Mouse (Mus musculus) neural tube, embryonic 15.5 days (tissue): Measurements from ENCODE around the gene Arhgef40. TPM values are rescaled to one million over a fixed set of nuclear protein-coding genes. Genes with fewer than 3 reads are reported as not detected.

Experiments
- ATAC-seq: fragments of 200-750 bp; cut with Nextera tagmentation; 2 replicates; pipeline ENCODE4 v1.8.0; 2017; ENCODE audit warnings: mild to moderate bottlenecking, moderate TSS enrichment, moderate library complexity; ENCODE audit not compliant: low FRiP score
- H3K27ac ChIP-seq: fragments of 300-500 bp; sonication (generic); replicated peaks from 2 replicates; pipeline ENCODE4 v1.5.1; 2015; ENCODE audit warnings: mild to moderate bottlenecking, inconsistent platforms
- H3K27me3 ChIP-seq: fragments of 300-500 bp; sonication (generic); replicated peaks from 2 replicates; pipeline ENCODE4 v1.6.1; 2015; ENCODE audit warnings: inconsistent platforms
- H3K36me3 ChIP-seq: fragments of 300-500 bp; sonication (generic); 2 replicates; pipeline ENCODE4 v1.6.1; 2015; ENCODE audit warnings: inconsistent platforms
- H3K4me1 ChIP-seq: fragments of 300-500 bp; sonication (generic); 2 replicates; pipeline ENCODE4 v1.6.1; 2015; ENCODE audit warnings: inconsistent platforms
- H3K4me2 ChIP-seq: fragments of 300-500 bp; sonication (generic); 2 replicates; pipeline ENCODE4 v1.6.1; 2015; ENCODE audit warnings: inconsistent platforms, mild to moderate bottlenecking, moderate library complexity
- H3K4me3 ChIP-seq: fragments of 300-500 bp; sonication (generic); replicated peaks from 2 replicates; pipeline ENCODE4 v1.5.1; 2015; ENCODE audit warnings: mild to moderate bottlenecking, inconsistent platforms
- H3K9ac ChIP-seq: fragments of 300-500 bp; sonication (generic); replicated peaks from 2 replicates; pipeline ENCODE4 v1.6.1; 2015; ENCODE audit warnings: mild to moderate bottlenecking, inconsistent platforms
- H3K9me3 ChIP-seq: fragments of 300-500 bp; sonication (generic); replicated peaks from 2 replicates; pipeline ENCODE4 v1.6.1; 2016; ENCODE audit warnings: inconsistent platforms
- WGBS: fragments of 180-500 bp; shearing (Covaris S2); methylation state at CpG from one replicate; pipeline ENCODE4 v1.1.7; 2015; ENCODE audit warnings: mixed read lengths; 5-methylcytosine and 5-hydroxymethylcytosine counted together
- polyA plus RNA-seq: library from polyadenylated mRNA; unstranded; fragments of >200 nt; fragmentation: Nextera tagmentation; extraction: Ambion mirVana; gene quantifications from 2 replicates; pipeline ENCODE4 v1.2.1, GENCODE M21; 2015

Gene Arhgef40
- polyA plus RNA-seq, 1 experiment from 2014 or later = 82.7 TPM

DNA sequence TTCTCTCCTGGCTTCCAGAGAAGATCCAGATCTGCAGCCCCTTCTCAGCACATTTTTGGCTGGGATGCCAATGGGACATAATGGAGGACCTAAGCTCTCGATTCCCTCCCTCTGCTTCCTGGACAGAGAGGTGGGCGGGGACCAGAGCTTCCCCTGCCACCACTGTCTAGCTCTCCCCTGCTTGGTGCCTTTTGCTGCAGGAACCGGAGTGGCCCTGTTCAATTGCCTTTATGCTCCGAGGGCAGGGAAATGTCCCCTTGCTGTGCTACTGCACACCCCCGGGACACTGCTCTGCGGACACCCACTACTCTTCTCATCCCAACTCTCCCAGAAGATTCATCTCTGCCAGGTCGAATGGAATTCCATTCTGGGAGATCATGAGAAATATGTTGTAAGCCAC, 20.6 kb downstream of the Arhgef40 start:
- Histone ChIP-seq H3K27me3 (no peaks in the 10 kb centered on the region), H3K4me2 (0 out of 2 replicates have a peak overlapping the region, but pooled peaks have one; percentile 50), H3K4me1 (peaks cover 55% of the 10 kb centered on the region), H3K4me3 (no peak overlapping the region), H3K9ac (no peak overlapping the region), H3K9me3 (no peaks in the 10 kb centered on the region), H3K27ac (peak overlapping the region; percentile 87), H3K36me3 (peaks cover 67% of the 10 kb centered on the region)
- ATAC-seq = no peak
- 68% methylated on average over 7 of the region's 7 CpGs for WGBS

DNA sequence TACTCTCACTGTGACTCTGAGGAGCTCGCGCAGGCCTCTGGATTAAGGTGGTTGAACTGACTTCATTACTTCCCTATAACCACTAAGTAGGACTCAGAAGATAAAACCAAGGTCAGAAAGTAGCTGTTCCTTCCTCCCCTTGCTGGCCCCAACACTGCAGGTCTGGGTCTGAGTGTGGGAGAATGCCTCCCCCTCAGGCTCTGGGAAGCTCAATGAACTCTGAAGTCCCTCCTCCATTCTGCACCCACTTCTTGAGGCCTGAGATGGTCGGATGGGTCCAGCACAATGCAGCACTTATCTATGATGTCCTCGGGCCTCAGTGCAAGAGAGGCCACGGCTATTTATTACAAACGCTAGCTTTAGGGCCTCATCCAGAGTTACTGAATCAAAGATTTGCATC, 21.1 kb downstream of the Arhgef40 start:
- no peak overlapping the region for H3K9ac ChIP-seq
- no peak overlapping the region for H3K4me3 ChIP-seq
- peaks cover 59% of the 10 kb centered on the region for H3K4me1 ChIP-seq
- H3K4me2 ChIP-seq = no peak overlapping the region
- H3K36me3 ChIP-seq = peaks cover 62% of the 10 kb centered on the region
- no peak for ATAC-seq
- whole genome bisulfite sequencing = 78% methylated on average over 6 of the region's 6 CpGs
- no peaks in the 10 kb centered on the region for H3K27me3 ChIP-seq
- H3K27ac ChIP-seq = no peak overlapping the region
- no peaks in the 10 kb centered on the region for H3K9me3 ChIP-seq

DNA sequence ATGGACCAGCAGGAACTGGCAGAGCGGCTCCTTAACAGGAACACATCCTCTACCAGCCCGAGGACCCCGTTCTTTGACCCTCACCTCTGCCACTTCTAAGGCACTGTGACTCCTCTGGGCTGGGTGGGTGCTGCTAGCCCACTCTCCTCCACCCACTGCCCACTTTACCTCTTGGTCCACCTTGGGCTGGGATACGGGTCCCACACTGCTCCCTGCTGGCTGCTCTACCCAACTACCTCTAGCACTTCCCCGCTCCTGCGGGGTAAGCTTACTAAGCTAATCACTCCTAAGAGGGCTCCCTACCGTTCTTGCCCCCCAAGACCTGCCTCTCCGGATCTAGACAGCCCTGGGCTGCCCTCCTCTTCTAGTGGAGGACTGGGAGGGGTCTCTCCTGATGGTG, 21.7 kb downstream of the Arhgef40 start:
- 80% methylated on average over 8 of the region's 8 CpGs for WGBS
- H3K4me2 ChIP-seq = no peak overlapping the region
- peaks cover 57% of the 10 kb centered on the region for H3K36me3 ChIP-seq
- no peak for ATAC-seq
- H3K4me1 ChIP-seq = peaks cover 66% of the 10 kb centered on the region
- no peak overlapping the region for H3K9ac ChIP-seq
- H3K27ac ChIP-seq = no peak overlapping the region
- no peak overlapping the region for H3K4me3 ChIP-seq
- H3K9me3 ChIP-seq = no peaks in the 10 kb centered on the region
- H3K27me3 ChIP-seq = no peaks in the 10 kb centered on the region

DNA sequence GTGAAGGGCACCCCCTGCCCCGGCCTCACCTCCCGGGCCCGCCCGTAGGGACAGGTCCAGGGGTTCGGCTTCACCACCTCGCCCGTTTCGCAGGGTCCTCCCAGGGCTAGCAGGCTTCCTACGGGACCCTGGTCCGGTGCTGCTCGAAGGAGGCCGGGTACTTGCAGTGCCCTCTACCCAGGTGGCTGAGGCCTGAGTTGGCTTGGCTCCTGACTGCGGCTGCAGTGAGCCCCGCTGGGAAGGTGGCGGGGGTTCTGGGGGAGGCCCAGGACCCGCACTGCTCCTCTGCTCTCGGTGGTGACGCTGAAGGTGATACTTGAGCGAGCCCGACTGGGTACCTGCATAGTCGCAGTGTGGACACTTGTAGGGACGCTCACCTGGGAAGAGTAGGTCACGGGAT, 22.3 kb downstream of the Arhgef40 start:
- no peak for ATAC-seq
- H3K9me3 ChIP-seq = no peaks in the 10 kb centered on the region
- no peaks in the 10 kb centered on the region for H3K27me3 ChIP-seq
- no peak overlapping the region for H3K4me3 ChIP-seq
- H3K27ac ChIP-seq = no peak overlapping the region
- peaks cover 71% of the 10 kb centered on the region for H3K4me1 ChIP-seq
- no peak overlapping the region for H3K9ac ChIP-seq
- 93% methylated on average over 23 of the region's 23 CpGs for WGBS
- peaks cover 55% of the 10 kb centered on the region for H3K36me3 ChIP-seq
- H3K4me2 ChIP-seq = no peak overlapping the region

DNA sequence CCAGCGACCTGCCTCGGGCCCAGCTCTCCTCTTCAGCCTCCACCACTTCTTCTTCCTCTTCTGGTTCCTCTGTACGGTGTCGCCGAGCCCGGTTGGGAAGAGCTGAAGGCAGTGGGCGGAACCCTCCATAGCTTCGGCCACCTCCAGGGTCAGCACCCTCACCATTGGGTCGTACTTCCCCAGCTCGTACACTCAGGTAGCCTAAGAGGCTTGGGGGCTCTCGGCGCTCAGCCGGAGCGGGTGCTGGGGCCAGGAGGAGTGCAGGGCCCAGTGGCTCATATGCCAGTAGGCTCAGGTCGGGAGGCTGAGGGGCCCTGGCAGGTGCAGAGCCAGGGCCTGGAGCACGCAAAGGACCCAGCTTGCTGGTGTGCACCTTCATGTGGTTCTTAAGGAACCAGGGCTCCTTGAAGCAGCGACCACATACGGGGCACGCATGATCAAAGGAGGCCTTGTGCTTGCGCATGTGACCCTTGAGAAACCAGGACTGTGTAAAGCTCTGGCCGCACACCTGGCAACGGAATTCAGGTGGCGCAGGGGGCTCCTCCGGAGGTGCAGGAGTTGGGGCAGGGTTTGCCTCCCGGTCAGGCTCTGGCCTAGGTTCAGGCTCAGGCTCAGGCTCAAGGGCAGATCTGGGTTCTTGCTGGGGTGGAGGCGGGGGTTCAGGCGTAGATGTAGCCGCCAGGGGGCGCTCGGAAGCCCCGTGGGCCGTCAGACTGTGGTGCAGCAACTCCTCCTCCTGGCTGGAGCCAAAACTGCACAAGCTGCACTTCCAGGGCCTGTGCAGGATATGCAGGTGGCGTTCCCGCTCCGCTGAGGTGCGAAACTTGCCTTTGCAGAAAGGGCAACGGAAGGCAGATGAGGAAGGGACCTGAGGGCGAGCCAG, 24.0 kb downstream of the Arhgef40 start:
- Histone ChIP-seq H3K27me3 (no peaks in the 10 kb centered on the region), H3K9ac (peak overlapping the region; percentile 34; the same call in 1 of the 2 replicates), H3K36me3 (peaks cover 38% of the 10 kb centered on the region), H3K4me1 (peaks cover 82% of the 10 kb centered on the region), H3K4me3 (peak overlapping the region; percentile 25), H3K27ac (peak overlapping the region; percentile 63), H3K9me3 (no peaks in the 10 kb centered on the region), H3K4me2 (peak overlapping the region; percentile 54)
- peak; percentile 12; the same call in 1 of the 2 replicates for ATAC-seq
- 56% methylated on average over 38 of the region's 38 CpGs for WGBS

DNA sequence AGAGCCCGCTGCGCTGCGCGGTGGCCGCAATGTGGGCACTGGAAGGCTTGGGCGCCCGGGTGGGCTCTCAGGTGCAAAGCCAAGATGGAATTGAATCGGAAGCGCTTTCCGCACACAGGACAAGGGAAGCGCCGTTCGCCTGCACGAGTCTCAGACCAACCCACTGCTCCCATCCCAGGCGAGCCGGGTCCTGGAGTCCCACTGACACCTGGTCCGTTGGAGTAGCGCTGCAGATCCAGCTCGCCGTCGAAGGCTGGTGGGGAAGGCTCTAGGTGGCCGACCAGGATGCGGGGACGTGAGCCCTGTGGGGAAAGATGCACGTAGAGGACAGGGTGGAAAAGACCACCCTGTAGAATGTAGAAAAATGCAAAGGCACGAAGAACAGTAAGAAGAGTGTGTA, 24.8 kb downstream of the Arhgef40 start:
- 45% methylated on average over 26 of the region's 26 CpGs for WGBS

DNA sequence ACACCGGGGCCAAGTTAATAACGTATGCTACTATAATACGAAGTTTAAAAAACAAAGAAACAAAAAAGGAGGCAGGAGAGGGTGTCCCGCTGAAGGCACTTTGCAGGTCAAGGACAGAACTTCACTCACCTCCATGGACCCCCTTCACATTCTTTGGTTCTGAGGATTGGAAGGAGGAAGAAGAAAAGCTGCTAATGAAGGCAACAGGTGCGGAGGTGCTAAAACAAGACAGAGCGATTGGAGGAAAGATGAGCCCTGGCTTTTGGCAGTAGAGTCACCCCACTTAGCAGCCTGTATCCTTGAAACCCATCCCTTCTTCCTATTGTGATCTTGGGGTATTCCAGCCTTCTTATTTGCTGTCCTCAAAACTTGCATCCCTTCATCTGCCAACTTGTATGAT, 25.3 kb downstream of the Arhgef40 start:
- WGBS = 44% methylated on average over 6 of the region's 6 CpGs

More for the DNA sequence above, 24.8 kb downstream of the Arhgef40 start:
- ATAC-seq = no peak
- H3K9me3 ChIP-seq = no peaks in the 10 kb centered on the region
- H3K9ac ChIP-seq = peak overlapping the region; percentile 32; the same call in 1 of the 2 replicates
- peaks cover 38% of the 10 kb centered on the region for H3K36me3 ChIP-seq
- H3K27ac ChIP-seq = peak overlapping the region; percentile 63
- no peaks in the 10 kb centered on the region for H3K27me3 ChIP-seq
- peak overlapping the region; percentile 54 for H3K4me2 ChIP-seq
- peaks cover 77% of the 10 kb centered on the region for H3K4me1 ChIP-seq
- H3K4me3 ChIP-seq = peak overlapping the region; percentile 25

DNA sequence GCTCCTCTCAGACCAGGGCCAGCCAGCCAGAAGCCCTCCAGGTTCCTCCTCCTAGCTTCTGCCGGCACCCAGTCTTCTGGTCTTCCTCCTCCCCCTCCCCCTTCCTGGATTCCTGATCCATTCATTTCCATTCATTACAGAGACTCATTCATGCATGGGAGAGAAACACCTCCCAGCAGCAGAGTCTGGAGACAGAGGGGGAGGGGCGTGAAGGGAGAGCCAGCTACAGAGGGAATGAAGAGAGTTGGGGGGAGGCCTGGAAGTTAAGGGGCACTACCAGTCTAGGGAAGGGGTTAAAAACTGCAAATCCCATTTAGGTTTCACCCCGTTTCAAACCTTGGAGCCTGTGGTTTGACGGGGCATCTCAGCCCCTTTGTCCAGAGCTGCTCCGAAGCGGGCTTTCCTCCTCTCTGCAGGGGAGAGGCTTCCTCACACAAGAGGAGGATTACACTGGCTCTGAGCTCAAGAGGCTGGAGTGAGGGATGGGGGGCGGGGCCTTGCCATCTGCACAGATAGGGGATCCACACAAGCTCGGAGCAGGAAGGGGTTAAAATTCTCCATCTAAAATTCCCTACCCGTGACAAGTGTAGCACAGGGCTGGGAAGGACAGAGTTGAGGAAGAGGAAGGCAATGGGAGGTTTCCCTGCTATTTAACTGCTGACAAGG, 26.1 kb downstream of the Arhgef40 start:
- Histone ChIP-seq H3K4me3 (peak overlapping the region; percentile 25), H3K27ac (peak overlapping the region; percentile 94), H3K4me1 (peaks cover 73% of the 10 kb centered on the region), H3K36me3 (peaks cover 30% of the 10 kb centered on the region), H3K4me2 (peak overlapping the region; percentile 54), H3K9ac (peak overlapping the region; percentile 12), H3K9me3 (no peaks in the 10 kb centered on the region), H3K27me3 (no peaks in the 10 kb centered on the region)
- peak; percentile 62 for ATAC-seq
- WGBS = 4% methylated on average over 9 of the region's 9 CpGs

More for the DNA sequence above, 25.3 kb downstream of the Arhgef40 start:
- Histone ChIP-seq H3K9me3 (no peaks in the 10 kb centered on the region), H3K36me3 (peaks cover 38% of the 10 kb centered on the region), H3K27me3 (no peaks in the 10 kb centered on the region), H3K4me1 (peaks cover 73% of the 10 kb centered on the region), H3K4me2 (peak overlapping the region; percentile 54), H3K9ac (peak overlapping the region; percentile 12), H3K27ac (peak overlapping the region; percentile 94), H3K4me3 (peak overlapping the region; percentile 25)
- ATAC-seq = no peak

DNA sequence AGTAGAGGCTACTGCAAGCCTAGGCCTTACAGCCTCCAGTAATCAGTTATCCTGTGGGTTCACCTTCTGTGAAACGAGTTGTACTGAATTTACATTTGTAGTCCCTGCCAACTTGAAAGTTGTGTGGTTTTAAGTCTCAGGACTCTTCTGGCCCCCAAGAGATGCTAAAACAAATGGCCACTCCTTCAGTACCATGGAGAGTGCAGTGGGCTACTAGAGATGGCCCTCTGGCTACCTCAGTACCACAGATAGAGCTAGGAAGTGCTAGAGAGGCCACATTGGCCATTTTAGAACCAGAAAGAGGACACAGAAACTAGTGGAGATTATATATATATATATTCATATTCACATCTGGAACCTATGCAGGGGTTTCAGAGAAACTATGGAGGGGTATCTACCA, 27.2 kb downstream of the Arhgef40 start:
- WGBS = 47% methylated on average over 1 of the region's 1 CpGs
- Histone ChIP-seq H3K9ac (no peak overlapping the region), H3K4me1 (peaks cover 82% of the 10 kb centered on the region), H3K27me3 (no peaks in the 10 kb centered on the region), H3K4me3 (no peak overlapping the region), H3K9me3 (no peaks in the 10 kb centered on the region), H3K27ac (peak overlapping the region; percentile 94), H3K36me3 (peaks cover 19% of the 10 kb centered on the region), H3K4me2 (peak overlapping the region; percentile 11; the same call in 1 of the 2 replicates)
- ATAC-seq = no peak

DNA sequence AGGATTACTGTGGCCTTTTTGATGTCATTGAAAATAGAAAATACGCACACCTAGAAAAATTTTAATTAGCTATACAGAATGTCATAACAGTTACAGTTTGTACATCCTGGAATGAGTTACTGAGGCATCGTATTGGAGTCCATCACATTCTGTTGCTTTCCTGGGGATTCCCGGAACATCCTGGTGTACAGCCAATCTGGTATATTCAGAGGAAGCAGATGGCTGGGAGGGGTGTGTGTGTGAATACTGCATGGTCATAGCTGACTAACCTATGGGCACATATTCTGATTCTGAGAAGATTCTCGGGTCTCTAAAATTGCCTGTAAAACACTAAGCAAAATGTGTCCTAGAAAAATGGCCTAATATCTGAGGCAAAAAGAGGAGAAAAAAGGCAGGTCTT, 27.6 kb downstream of the Arhgef40 start:
- no peak overlapping the region for H3K4me3 ChIP-seq
- peak overlapping the region; percentile 68 for H3K4me2 ChIP-seq
- WGBS = 34% methylated on average over 4 of the region's 4 CpGs
- no peak for ATAC-seq
- no peaks in the 10 kb centered on the region for H3K9me3 ChIP-seq
- peak overlapping the region; percentile 94 for H3K27ac ChIP-seq
- no peak overlapping the region for H3K9ac ChIP-seq
- H3K27me3 ChIP-seq = no peaks in the 10 kb centered on the region
- peaks cover 15% of the 10 kb centered on the region for H3K36me3 ChIP-seq
- H3K4me1 ChIP-seq = peaks cover 85% of the 10 kb centered on the region

DNA sequence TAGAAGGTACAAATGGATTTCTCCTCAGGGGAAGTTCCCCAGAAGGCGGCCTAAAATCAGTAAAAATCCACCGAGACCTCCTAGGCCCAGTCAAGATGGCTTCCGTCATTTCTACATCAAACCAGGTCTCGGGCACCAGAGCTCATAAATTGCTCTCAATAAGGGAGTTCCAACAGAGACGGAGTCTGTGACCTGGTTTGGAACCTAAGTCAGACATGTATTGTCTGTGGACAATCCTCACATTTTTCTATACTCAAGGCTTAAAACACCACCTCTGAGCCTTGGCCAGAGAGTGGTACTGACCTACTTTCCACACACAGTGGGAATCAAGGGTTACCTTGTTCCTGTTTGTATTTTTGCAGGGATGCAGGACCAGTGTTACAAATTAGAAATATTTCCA, 28.0 kb downstream of the Arhgef40 start:
- peaks cover 81% of the 10 kb centered on the region for H3K4me1 ChIP-seq
- no peak for ATAC-seq
- peak overlapping the region; percentile 94 for H3K27ac ChIP-seq
- WGBS = 28% methylated on average over 5 of the region's 5 CpGs
- no peaks in the 10 kb centered on the region for H3K27me3 ChIP-seq
- H3K36me3 ChIP-seq = peaks cover 11% of the 10 kb centered on the region; the same call in 1 of the 2 replicates
- H3K4me3 ChIP-seq = peak overlapping the region; percentile 59
- H3K9me3 ChIP-seq = no peaks in the 10 kb centered on the region
- peak overlapping the region; percentile 68 for H3K4me2 ChIP-seq
- 0 out of 2 replicates have a peak overlapping the region, but pooled peaks have one; percentile 15 for H3K9ac ChIP-seq
